Mouse (Mus musculus) heart, embryonic 16.5 days (tissue): ENCODE measurements around the gene C1galt1. TPM values are rescaled to one million over a fixed set of nuclear protein-coding genes. Genes with fewer than 3 reads are reported as not detected.
A peak's percentile ranks its signal among the peaks of the same experiment; 100 is the strongest.

ENCODE experiments used
- ATAC-seq: fragments of 200-750 bp; cut with Nextera tagmentation; replicated peaks from 2 replicates; pipeline ENCODE4 v1.8.0; 2017; ENCODE audit warnings: moderate number of reproducible peaks; ENCODE audit not compliant: insufficient read depth, low FRiP score; ENCODE audit errors: extremely low read depth
- H3K27ac ChIP-seq: fragments of 300-500 bp; sonication (generic); 2 replicates; pipeline ENCODE4 v1.5.1; 2014; ENCODE audit warnings: mild to moderate bottlenecking, low read length, control low read depth, moderate library complexity
- H3K27me3 ChIP-seq: fragments of 300-500 bp; sonication (generic); 2 replicates; pipeline ENCODE4 v1.6.1; 2014; ENCODE audit warnings: low read length, mixed read lengths; ENCODE audit not compliant: control insufficient read depth, insufficient read depth
- H3K36me3 ChIP-seq: fragments of 300-500 bp; sonication (generic); 2 replicates; pipeline ENCODE4 v1.6.1; 2014; ENCODE audit not compliant: control insufficient read depth, insufficient read depth
- H3K4me1 ChIP-seq: fragments of 300-500 bp; sonication (generic); 2 replicates; pipeline ENCODE4 v1.6.1; 2014; ENCODE audit warnings: low read length, mixed read lengths; ENCODE audit not compliant: control insufficient read depth, insufficient read depth
- H3K4me2 ChIP-seq: fragments of 300-500 bp; sonication (generic); 2 replicates; pipeline ENCODE4 v1.6.1; 2014; ENCODE audit warnings: low read depth, mild to moderate bottlenecking, control low read depth, low read length
- H3K4me3 ChIP-seq: fragments of 300-500 bp; sonication (generic); 2 replicates; pipeline ENCODE4 v1.5.1; 2014; ENCODE audit warnings: mild to moderate bottlenecking, control low read depth, low read length
- H3K9ac ChIP-seq: fragments of 300-500 bp; sonication (generic); 2 replicates; pipeline ENCODE4 v1.6.1; 2014; ENCODE audit warnings: low read length, control low read depth
- H3K9me3 ChIP-seq: fragments of 300-500 bp; sonication (generic); replicated peaks from 2 replicates; pipeline ENCODE4 v1.6.1; 2016; ENCODE audit warnings: low read length; ENCODE audit not compliant: control insufficient read depth
- WGBS: fragments of 180-500 bp; shearing (Covaris S2); extraction: QIAGEN DNeasy Blood & Tissue Kit; methylation state at CpG from one replicate; pipeline ENCODE4 v1.1.7; 2014; 5-methylcytosine and 5-hydroxymethylcytosine counted together
- polyA plus RNA-seq: library from polyadenylated mRNA; unstranded; fragments of >200 nt; fragmentation: Nextera tagmentation; extraction: Ambion mirVana; gene quantifications from 2 replicates; pipeline ENCODE4 v1.2.1, GENCODE M21; 2015

The C1galt1 gene
- polyA plus RNA-seq, 1 experiment from 2014 or later: 2.9 TPM

- Histone ChIP-seq H3K36me3 (no peaks in the 10 kb centered on the region), H3K9me3 (no peaks in the 10 kb centered on the region), H3K27ac (peak overlapping the region; percentile 53), H3K4me3 (peak overlapping the region; percentile 94), H3K4me1 (peaks cover 19% of the 10 kb centered on the region), H3K4me2 (peak overlapping the region; percentile 79), H3K27me3 (no peaks in the 10 kb centered on the region), H3K9ac (peak overlapping the region; percentile 54)
- no peak for ATAC-seq
- WGBS: 57% methylated on average over 10 of the region's 10 CpGs
Measured at GRCm38 (mm10) chr6:7843726-7844411, 773 bp upstream of the C1galt1 start.

- WGBS: under 1% methylated on average over 32 of the region's 33 CpGs
- peak overlapping the region; percentile 97 for H3K27ac ChIP-seq
- peak; percentile 98 for ATAC-seq
- H3K4me3 ChIP-seq: peak overlapping the region; percentile 94
- H3K27me3 ChIP-seq: no peaks in the 10 kb centered on the region
- H3K9ac ChIP-seq: peak overlapping the region; percentile 98
- H3K4me2 ChIP-seq: peak overlapping the region; percentile 79
- no peaks in the 10 kb centered on the region for H3K9me3 ChIP-seq
- H3K36me3 ChIP-seq: no peaks in the 10 kb centered on the region
- peaks cover 19% of the 10 kb centered on the region for H3K4me1 ChIP-seq
Measured at GRCm38 (mm10) chr6:7844412-7844801, 235 bp upstream of the C1galt1 start.

- peak overlapping the region; percentile 98 for H3K9ac ChIP-seq
- H3K9me3 ChIP-seq: no peaks in the 10 kb centered on the region
- 3% methylated on average over 6 of the region's 6 CpGs for WGBS
- no peak for ATAC-seq
- H3K4me2 ChIP-seq: peak overlapping the region; percentile 79
- peak overlapping the region; percentile 94 for H3K4me3 ChIP-seq
- peak overlapping the region; percentile 35; the same call in 1 of the 2 replicates for H3K27ac ChIP-seq
- H3K4me1 ChIP-seq: peaks cover 23% of the 10 kb centered on the region
- H3K36me3 ChIP-seq: no peaks in the 10 kb centered on the region
- no peaks in the 10 kb centered on the region for H3K27me3 ChIP-seq
Measured at GRCm38 (mm10) chr6:7845680-7846017, 1.0 kb downstream of the C1galt1 start.

- no peaks in the 10 kb centered on the region for H3K9me3 ChIP-seq
- H3K9ac ChIP-seq: peak overlapping the region; percentile 49; the same call in 1 of the 2 replicates
- no peak for ATAC-seq
- H3K36me3 ChIP-seq: no peaks in the 10 kb centered on the region
- H3K4me2 ChIP-seq: peak overlapping the region; percentile 54
- no peaks in the 10 kb centered on the region for H3K27me3 ChIP-seq
- H3K4me1 ChIP-seq: peaks cover 25% of the 10 kb centered on the region
- H3K4me3 ChIP-seq: peak overlapping the region; percentile 31
- WGBS: 60% methylated on average over 8 of the region's 8 CpGs
- peak overlapping the region; percentile 31; the same call in 1 of the 2 replicates for H3K27ac ChIP-seq
Measured at GRCm38 (mm10) chr6:7846726-7847439, 2.2 kb downstream of the C1galt1 start.

DNA sequence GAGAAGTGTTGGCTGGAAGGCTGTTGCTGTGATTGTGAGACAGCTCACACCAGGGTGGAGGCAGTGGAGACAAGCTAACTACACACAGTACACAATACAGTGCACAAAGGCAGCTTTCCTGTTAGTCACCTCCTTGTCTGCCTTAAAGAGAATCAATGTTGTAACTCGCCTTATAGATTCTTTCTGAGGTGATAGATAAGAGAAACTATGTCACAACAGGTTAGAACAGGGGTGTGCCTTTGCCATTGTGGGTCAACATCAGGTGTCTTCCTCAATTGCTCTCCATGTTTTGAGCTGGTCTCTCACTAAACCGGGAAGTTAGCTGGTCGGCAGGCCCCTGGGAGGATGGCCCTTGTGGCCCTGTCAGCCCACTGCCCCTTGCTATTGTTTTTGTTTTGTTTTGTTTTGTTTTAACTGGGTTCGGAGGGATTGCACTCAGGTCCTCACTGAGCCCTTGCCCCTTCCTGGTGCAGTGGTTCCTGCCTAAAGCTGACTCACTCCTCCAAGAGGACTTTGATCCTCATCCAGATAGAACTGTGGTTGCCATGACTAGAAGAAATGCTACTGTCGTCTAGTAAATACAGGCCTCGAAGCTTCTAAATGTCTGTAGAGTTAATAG lies 3.4 kb downstream of the C1galt1 start:
- Histone ChIP-seq H3K9me3 (no peaks in the 10 kb centered on the region), H3K9ac (no peak overlapping the region), H3K27me3 (no peaks in the 10 kb centered on the region), H3K4me3 (no peak overlapping the region), H3K36me3 (no peaks in the 10 kb centered on the region), H3K4me2 (peak overlapping the region; percentile 23; the same call in 1 of the 2 replicates), H3K27ac (no peak overlapping the region), H3K4me1 (peaks cover 25% of the 10 kb centered on the region)
- no peak for ATAC-seq
- WGBS: 44% methylated on average over 6 of the region's 6 CpGs

DNA sequence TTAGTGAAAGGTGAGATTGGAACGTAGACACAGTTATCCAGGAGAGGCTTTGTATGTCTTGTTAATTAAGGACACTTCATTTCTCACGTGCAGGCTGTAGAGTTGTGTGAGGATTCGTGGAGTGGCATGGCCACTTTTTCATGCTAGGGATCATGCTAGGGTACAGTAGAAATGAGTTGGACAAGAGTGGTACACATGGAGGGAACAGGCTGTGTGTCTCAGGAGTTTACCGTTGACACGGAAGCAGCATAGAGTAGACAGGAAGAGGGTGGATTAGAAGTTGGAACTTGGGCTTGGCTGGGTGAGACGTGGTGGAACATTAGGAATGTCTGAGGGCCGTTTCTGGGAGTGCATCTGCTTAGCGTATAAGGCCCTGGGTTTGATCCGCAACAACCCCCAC lies 4.1 kb downstream of the C1galt1 start:
- ATAC-seq: no peak
- WGBS: 70% methylated on average over 9 of the region's 9 CpGs
- Histone ChIP-seq H3K4me1 (peaks cover 25% of the 10 kb centered on the region), H3K27ac (no peak overlapping the region), H3K4me3 (no peak overlapping the region), H3K4me2 (no peak overlapping the region), H3K9ac (no peak overlapping the region), H3K9me3 (no peaks in the 10 kb centered on the region), H3K36me3 (no peaks in the 10 kb centered on the region), H3K27me3 (no peaks in the 10 kb centered on the region)

- H3K27ac ChIP-seq: no peak overlapping the region
- H3K36me3 ChIP-seq: no peaks in the 10 kb centered on the region
- H3K4me3 ChIP-seq: no peak overlapping the region
- no peaks in the 10 kb centered on the region for H3K27me3 ChIP-seq
- peak; percentile 21; the same call in 1 of the 2 replicates for ATAC-seq
- peaks cover 23% of the 10 kb centered on the region for H3K4me1 ChIP-seq
- WGBS: 88% methylated on average over 2 of the region's 2 CpGs
- no peaks in the 10 kb centered on the region for H3K9me3 ChIP-seq
- no peak overlapping the region for H3K4me2 ChIP-seq
- no peak overlapping the region for H3K9ac ChIP-seq
Measured at GRCm38 (mm10) chr6:7851036-7851435, 6.4 kb downstream of the C1galt1 start.

GRCm38 (mm10) chr6:7852919-7853318 lies 8.3 kb downstream of the C1galt1 start:
- no peaks in the 10 kb centered on the region for H3K27me3 ChIP-seq
- WGBS: 41% methylated on average over 1 of the region's 1 CpGs
- H3K9ac ChIP-seq: no peak overlapping the region
- no peak for ATAC-seq
- no peak overlapping the region for H3K27ac ChIP-seq
- peaks cover 26% of the 10 kb centered on the region for H3K4me1 ChIP-seq
- no peaks in the 10 kb centered on the region for H3K36me3 ChIP-seq
- no peak overlapping the region for H3K4me2 ChIP-seq
- H3K9me3 ChIP-seq: no peaks in the 10 kb centered on the region
- no peak overlapping the region for H3K4me3 ChIP-seq

DNA sequence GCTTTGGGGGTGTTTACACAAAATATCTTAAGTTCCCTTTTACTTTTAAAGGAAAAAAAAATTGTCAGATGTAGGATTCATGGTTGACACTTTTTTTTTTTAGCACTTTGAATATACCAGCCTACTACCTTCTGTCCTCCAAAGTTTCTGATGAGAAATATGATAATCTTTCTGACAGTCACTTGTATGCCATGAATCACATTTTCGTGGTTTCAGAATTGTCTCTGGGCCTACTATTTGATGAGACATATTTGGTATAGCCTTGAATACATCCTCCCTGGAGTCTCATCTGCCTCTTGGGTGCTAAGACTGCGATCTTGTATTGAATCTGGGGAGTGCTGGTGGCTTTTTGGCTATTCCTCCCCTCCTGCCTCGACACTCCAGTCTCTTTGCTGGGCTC lies 8.8 kb downstream of the C1galt1 start:
- no peak for ATAC-seq
- 81% methylated on average over 3 of the region's 3 CpGs for WGBS

More for the DNA sequence above, 8.8 kb downstream of the C1galt1 start:
- H3K27ac ChIP-seq: no peak overlapping the region
- no peaks in the 10 kb centered on the region for H3K36me3 ChIP-seq
- no peaks in the 10 kb centered on the region for H3K27me3 ChIP-seq
- H3K4me2 ChIP-seq: no peak overlapping the region
- H3K4me1 ChIP-seq: peaks cover 27% of the 10 kb centered on the region
- H3K9ac ChIP-seq: no peak overlapping the region
- no peak overlapping the region for H3K4me3 ChIP-seq
- H3K9me3 ChIP-seq: no peaks in the 10 kb centered on the region
